Mouse (Mus musculus): ENCODE measurements around the gene Maoa. TPM values are rescaled to one million over a fixed set of nuclear protein-coding genes. Genes with fewer than 3 reads are reported as not detected.

The Maoa gene
- total RNA-seq (2021) = 26.1 and 31.7 TPM in 2 replicates
- long read RNA-seq, full-length matches to known transcripts = 23 of 24 reads
- long read RNA-seq, partial matches to known transcripts = 0 of 24 reads
- long read RNA-seq, other reads (novel, unspliced or antisense) = 1 of 24 reads

DNA sequence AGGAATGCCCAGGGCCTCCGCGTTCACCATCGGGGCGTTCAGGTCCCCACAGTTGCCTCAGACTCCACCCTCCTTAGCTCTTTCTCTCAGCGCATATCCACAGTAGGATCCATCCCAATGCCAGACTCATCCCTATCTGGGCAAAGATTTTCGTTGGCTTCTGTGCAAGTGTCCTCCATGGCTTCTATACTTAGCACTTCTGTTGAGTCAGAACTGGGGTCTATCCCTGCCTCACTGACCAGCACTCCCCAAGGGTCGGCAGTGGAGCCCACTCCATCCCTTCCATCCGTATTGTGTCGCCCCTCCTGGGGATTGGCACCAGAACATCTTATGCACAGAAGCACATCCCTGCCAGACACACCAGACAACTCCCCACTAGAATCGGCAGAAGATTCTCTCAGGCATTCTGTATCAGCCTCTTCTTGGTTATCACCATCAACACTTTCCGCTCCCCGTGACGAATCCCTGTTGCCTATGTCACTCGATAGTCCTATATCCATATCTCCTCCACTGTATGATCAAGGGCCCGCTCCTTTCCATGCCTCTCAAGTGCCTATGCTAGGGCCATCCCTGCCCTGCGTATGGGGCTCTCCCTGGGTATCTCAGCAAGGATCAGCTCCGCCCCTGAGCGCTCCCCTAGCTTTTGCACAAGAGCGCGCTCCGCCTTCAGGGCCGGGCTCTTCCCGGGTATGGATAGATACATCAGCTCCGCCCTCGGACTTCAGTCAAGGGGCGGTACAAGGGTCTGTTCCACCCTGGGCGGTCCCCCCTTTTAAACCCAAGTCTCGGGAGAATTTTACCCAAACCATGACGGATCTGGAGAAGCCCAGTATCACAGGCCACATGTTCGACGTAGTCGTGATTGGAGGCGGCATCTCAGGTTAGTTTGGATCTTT, at the start of gene Maoa:
TSS of gene Maoa (plus strand) at position 665 of the 896 bp plus-strand sequence.
- DNase-seq = peak; percentile 71

DNA sequence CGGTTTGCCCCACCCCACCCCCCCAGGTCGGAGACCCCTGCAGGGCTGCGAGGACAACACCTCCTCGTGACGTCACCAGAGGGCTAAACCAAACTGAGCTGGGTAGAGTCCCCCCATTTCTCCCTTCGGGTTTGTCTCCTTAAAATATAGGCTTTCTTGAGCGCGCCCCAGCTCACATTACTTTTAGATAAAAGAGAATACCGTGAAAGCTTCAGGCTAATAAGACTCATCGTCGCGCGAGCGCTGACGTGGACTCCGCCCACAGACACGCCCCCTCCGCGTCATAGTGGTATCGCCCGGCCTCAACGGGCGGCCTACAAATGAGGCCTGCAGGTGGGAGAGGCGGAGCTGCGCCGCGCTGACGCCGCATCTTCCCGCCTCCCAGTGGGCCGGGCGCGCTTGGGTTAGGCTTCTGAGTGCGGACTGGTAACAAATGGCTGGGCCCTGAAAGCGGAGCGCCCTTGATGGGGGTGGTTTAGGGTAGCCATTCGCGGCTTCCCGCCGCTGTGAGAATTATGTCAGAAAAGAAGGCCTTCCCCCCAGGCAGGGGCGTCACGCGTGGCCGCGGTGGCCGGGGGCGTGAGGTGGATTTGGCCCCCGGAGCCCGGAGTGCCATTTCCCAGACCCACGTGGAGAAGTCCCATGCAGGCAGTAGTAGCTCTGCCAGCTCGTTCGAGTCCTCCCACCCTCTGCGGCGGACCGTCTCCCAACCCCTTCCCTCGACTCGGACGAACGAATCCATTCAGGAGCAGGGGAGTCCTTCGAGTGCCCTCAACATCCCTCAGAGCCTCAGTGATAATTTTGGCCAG, 1.1 kb upstream of the Maoa start:
- DNase-seq = peak; percentile 88

DNA sequence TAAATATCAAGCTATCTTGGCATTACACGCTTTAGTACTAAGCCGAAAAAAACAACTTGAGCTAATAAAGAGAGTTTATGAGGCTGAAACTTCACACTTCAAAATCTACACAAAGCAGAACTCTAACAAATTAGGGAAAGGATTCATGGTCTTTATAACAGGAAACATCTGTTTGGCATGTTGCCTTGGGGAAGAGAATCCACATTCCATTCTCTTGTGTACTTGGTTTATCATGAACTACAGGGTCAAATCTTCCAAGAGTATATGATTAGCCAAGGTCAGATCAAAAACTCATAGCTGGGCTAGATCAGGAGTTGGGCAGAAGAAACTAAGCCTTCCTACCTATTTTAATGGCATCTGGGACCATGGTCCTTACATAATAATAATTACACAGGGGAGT, 37.0 kb downstream of the Maoa start:
- DNase-seq = no peak

- DNase-seq = no peak
Observed at GRCm38 (mm10) chrX:16706094-16706493, 86.6 kb downstream of the Maoa start.

DNA sequence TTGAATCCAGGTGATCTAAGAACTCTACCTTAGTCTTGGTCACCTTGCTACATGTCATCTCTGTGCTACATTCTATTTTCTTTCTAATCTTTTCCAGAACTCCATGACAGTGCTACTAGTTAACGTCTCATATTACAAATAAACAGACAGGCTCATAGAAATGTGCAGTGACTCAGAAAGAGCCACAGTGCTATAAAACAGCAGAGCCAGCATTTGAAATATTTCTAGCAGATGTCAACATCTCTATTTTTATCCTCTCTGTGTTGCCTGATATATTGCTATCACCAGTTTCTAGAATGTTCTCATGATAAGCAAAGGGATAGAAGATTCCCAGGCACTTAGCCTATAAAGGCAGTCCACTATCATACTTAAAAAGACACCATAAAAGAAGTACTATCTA, 94.5 kb downstream of the Maoa start:
- no peak for DNase-seq

Other genes starting within 250 kb of the Maoa start
- gene Cypt1, start 96.8 kb upstream of the Maoa start, total RNA-seq (2021) = not detected in 2 replicates
- gene Maob, start 197.7 kb downstream of the Maoa start, total RNA-seq (2021) = 15.1 and 16.1 TPM in 2 replicates